Mouse (Mus musculus) limb, embryonic 12.5 days (tissue): ENCODE results near the gene Nup133. TPM values are rescaled to one million over a fixed set of nuclear protein-coding genes. Genes with fewer than 3 reads are reported as not detected.
"Not testable (repeated sequence)": the region's sequence is repeated elsewhere in the genome, so short reads cannot be mapped to it uniquely, and the experiment has no call there.

Experiments
- ATAC-seq: fragments of 200-750 bp; cut with Nextera tagmentation; 2 replicates; pipeline ENCODE4 v1.8.0; 2017; ENCODE audit warnings: low read depth, moderate TSS enrichment; ENCODE audit not compliant: insufficient number of reproducible peaks, insufficient read depth, low FRiP score, low TSS enrichment
- H3K27ac ChIP-seq: fragments of 300-500 bp; sonication (generic); 2 replicates; pipeline ENCODE4 v1.5.1; 2016; ENCODE audit warnings: mild to moderate bottlenecking, moderate library complexity
- H3K27me3 ChIP-seq: fragments of 300-500 bp; sonication (generic); 2 replicates; pipeline ENCODE4 v1.6.1; 2016; ENCODE audit warnings: mild to moderate bottlenecking, moderate library complexity
- H3K36me3 ChIP-seq: fragments of 300-500 bp; sonication (generic); 2 replicates; pipeline ENCODE4 v1.6.1; 2016; ENCODE audit warnings: mild to moderate bottlenecking, moderate library complexity
- H3K4me1 ChIP-seq: fragments of 300-500 bp; sonication (generic); replicated peaks from 2 replicates; pipeline ENCODE4 v1.6.1; 2016
- H3K4me2 ChIP-seq: fragments of 300-500 bp; sonication (generic); 2 replicates; pipeline ENCODE4 v1.6.1; 2016; ENCODE audit warnings: mild to moderate bottlenecking, moderate library complexity
- H3K4me3 ChIP-seq: fragments of 300-500 bp; sonication (generic); replicated peaks from 2 replicates; pipeline ENCODE4 v1.5.1; 2016; ENCODE audit warnings: mild to moderate bottlenecking
- H3K9ac ChIP-seq: fragments of 300-500 bp; sonication (generic); replicated peaks from 2 replicates; pipeline ENCODE4 v1.6.1; 2016; ENCODE audit warnings: mild to moderate bottlenecking, moderate library complexity
- H3K9me3 ChIP-seq: fragments of 300-500 bp; sonication (generic); 2 replicates; pipeline ENCODE4 v1.6.1; 2016; ENCODE audit warnings: mild to moderate bottlenecking, moderate library complexity
- WGBS: fragments of 180-500 bp; shearing (Covaris S2); methylation state at CpG from one replicate; pipeline ENCODE4 v1.1.7; 2016; 5-methylcytosine and 5-hydroxymethylcytosine counted together
- polyA plus RNA-seq: library from polyadenylated mRNA; unstranded; fragments of >200 nt; fragmentation: Nextera tagmentation; extraction: Ambion mirVana; gene quantifications from 2 replicates; pipeline ENCODE4 v1.2.1, GENCODE M21; 2016

Gene Nup133
- polyA plus RNA-seq, 1 experiment from 2014 or later: 56.4 TPM

DNA sequence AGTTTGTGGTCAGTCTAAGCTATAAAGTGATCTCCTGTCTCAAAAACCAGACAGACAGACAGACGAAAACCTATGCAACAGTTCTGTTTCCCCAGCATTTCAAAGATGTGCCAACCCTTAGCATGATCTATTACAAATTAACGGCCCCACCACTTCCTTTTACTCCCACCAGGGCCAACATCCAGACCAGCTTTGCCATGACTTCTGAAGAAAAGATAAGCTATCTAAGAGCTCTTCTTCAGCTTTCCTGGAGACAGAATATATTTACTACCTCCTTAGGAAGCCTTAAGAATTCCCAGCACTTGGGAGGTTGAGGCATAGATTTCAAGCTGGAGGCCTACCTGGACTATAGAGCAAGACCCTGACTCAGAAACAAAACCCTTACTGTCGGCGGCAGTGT lies 31.2 kb upstream of the Nup133 start:
- Histone ChIP-seq H3K4me1 (peaks cover 13% of the 10 kb centered on the region; the same call in 1 of the 2 replicates), H3K4me2 (no peak overlapping the region), H3K27ac (no peak overlapping the region), H3K36me3 (no peaks in the 10 kb centered on the region), H3K9me3 (no peaks in the 10 kb centered on the region), H3K27me3 (0 out of 2 replicates have a peak, but pooled peaks cover 3% of the 10 kb centered on the region), H3K4me3 (no peak overlapping the region), H3K9ac (no peak overlapping the region)
- no peak for ATAC-seq
- 71% methylated on average over 4 of the region's 4 CpGs for WGBS

DNA sequence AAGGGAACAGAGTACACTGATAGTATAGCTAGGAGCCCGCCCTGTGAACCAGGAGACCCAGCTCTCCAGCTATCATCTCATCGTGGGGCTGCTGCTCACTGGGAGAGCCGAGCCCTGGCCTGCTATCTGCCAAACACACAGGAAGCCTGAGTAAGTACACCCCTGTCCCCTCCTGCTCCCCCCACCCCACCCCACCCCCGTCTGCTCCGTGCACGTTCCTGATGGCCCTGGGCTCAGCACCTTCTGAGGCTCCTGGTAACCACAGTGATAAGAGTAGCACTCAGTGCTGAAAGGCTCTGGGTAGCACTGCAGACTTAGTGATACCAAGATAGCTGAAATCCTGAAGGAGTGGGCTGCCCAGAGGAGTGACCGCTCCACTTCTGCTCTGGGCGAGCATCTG lies 29.9 kb upstream of the Nup133 start:
- ATAC-seq: no peak
- H3K9ac ChIP-seq: no peak overlapping the region
- H3K9me3 ChIP-seq: no peaks in the 10 kb centered on the region
- H3K4me3 ChIP-seq: no peak overlapping the region
- H3K27me3 ChIP-seq: 0 out of 2 replicates have a peak, but pooled peaks cover 3% of the 10 kb centered on the region
- H3K4me2 ChIP-seq: no peak overlapping the region
- H3K27ac ChIP-seq: no peak overlapping the region
- WGBS: 61% methylated on average over 8 of the region's 8 CpGs
- H3K36me3 ChIP-seq: no peaks in the 10 kb centered on the region
- peaks cover 13% of the 10 kb centered on the region; the same call in 1 of the 2 replicates for H3K4me1 ChIP-seq

DNA sequence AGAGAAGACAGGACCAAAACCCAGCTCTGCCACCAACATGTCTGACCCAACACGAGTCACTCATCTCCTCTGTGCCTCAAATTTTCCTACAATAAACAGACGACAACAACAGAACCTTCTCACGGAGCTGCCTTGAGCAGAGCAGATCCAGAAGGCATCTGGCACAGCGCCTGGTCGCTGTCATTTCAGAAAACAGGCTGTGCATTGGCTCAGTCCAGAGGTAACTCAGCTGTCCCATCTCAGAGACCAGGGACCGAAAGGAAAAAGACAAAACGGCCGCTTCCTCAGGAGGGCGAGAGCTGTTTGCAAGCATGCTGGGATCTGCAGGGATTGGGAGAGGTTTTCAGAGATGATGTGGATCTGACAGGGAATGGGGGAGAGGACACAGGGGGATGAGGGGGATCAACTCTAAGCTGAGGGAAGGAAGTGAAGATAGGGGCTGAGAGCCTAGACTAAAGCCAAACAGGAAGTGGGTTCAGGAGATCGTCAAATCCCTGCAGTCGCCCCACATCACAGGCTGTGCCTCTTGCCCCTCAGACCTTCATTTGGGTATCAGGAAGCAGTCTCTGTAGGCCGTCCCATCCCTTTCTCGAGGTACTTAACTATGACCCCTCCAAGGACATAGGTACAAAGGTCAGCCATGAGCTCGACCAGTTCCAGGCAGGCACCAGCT lies 29.2 kb upstream of the Nup133 start:
- no peak overlapping the region for H3K27ac ChIP-seq
- no peak overlapping the region for H3K9ac ChIP-seq
- H3K36me3 ChIP-seq: no peaks in the 10 kb centered on the region
- 0 out of 2 replicates have a peak, but pooled peaks cover 3% of the 10 kb centered on the region for H3K27me3 ChIP-seq
- 61% methylated on average over 14 of the region's 14 CpGs for WGBS
- no peak overlapping the region for H3K4me3 ChIP-seq
- no peak for ATAC-seq
- H3K4me2 ChIP-seq: no peak overlapping the region
- H3K9me3 ChIP-seq: no peaks in the 10 kb centered on the region
- peaks cover 7% of the 10 kb centered on the region; the same call in 1 of the 2 replicates for H3K4me1 ChIP-seq

DNA sequence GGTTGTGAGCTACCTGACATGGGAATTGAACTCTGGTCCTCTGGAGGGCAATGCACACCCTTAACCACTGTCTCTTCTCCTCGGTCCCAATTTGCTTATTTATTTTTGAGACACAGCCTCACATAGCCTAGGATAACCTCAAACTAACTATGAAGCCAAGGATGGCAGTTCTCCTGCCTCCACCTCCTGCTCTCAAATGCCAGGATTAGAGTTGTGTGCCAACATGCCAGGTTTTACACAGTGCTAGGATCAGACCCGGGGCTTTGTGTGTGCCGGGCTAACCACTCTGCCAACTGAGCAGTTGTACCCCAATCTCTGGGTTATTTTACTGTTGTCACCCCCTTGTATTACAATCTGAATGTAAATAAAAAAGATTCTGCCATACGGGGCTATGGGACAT lies 28.4 kb upstream of the Nup133 start:
- 92% methylated on average over 4 of the region's 4 CpGs for WGBS

DNA sequence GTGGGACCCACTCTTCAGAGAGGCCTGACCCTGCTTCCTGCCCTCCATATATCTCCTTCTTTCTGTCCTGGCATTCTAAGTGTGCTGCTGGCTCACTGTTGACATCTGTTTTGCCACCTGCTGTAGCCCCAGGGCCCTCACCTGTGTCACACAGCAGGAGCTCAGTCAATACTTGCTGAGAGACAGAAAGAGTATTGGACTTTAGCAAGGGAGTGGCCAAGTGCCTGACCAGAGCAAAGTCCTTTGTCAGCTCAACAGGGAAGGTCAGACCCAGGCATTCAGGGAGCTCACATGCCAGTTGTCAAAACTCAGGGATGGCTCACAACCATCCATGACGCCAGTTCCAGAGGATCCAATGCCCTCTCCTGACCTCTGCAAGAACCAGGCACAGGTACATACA lies 24.4 kb upstream of the Nup133 start:
- Histone ChIP-seq H3K4me2 (no peak overlapping the region), H3K27ac (no peak overlapping the region), H3K9me3 (no peaks in the 10 kb centered on the region), H3K27me3 (no peaks in the 10 kb centered on the region), H3K9ac (no peak overlapping the region), H3K4me3 (no peak overlapping the region), H3K4me1 (no peaks in the 10 kb centered on the region), H3K36me3 (peaks cover 10% of the 10 kb centered on the region; the same call in 1 of the 2 replicates)
- 75% methylated on average over 1 of the region's 1 CpGs for whole genome bisulfite sequencing
- no peak for ATAC-seq

More for the DNA sequence above, 28.4 kb upstream of the Nup133 start:
- no peak for ATAC-seq
- Histone ChIP-seq H3K36me3 (no peaks in the 10 kb centered on the region), H3K4me3 (no peak overlapping the region), H3K4me2 (no peak overlapping the region), H3K27me3 (0 out of 2 replicates have a peak, but pooled peaks cover 3% of the 10 kb centered on the region), H3K27ac (no peak overlapping the region), H3K9me3 (no peaks in the 10 kb centered on the region), H3K9ac (no peak overlapping the region), H3K4me1 (peaks cover 6% of the 10 kb centered on the region; the same call in 1 of the 2 replicates)

DNA sequence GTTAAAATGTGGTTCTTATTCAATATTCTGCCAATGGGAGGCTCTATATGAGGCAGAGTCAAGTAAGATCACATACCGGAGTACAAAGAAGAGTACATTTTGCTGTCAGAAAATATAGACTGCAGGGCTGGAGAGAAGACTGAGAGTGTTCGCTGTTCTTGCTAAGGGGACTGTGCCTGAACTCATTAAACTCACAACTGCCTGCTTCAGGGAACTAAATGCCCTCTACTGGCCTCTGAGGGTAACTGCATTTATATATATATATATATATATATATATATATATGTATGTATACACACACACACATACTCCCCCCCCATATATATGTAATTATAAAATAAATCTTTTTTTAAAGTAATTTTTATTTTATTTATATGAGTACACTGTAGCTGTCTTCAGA lies 17.8 kb upstream of the Nup133 start:
- no peak for ATAC-seq
- Histone ChIP-seq H3K4me2 (no peak overlapping the region), H3K27me3 (no peaks in the 10 kb centered on the region), H3K27ac (no peak overlapping the region), H3K4me1 (no peaks in the 10 kb centered on the region), H3K4me3 (no peak overlapping the region), H3K36me3 (peaks cover 34% of the 10 kb centered on the region; the same call in 1 of the 2 replicates), H3K9ac (no peak overlapping the region), H3K9me3 (no peaks in the 10 kb centered on the region)
- 68% methylated on average over 2 of the region's 2 CpGs for WGBS

DNA sequence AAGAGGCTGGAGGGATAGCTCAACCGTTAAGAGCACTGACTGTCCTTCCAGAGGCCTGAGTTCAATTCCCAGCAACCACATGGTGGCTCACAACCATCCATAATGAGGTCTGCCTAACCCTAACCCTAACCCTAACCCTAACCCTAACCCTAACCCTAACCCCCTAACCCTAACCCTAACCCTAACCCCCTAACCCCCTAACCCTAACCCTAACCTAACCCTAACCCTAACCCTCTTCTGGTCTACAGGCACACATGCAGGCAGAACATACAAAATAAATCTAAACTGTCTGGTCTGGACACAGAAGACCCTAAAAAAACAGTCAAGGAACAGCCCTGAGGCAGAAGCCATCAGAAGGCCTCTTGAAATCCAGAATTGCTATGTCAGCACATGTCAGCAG lies 12.3 kb upstream of the Nup133 start:
- no peak overlapping the region for H3K9ac ChIP-seq
- ATAC-seq: no peak
- H3K9me3 ChIP-seq: no peaks in the 10 kb centered on the region
- WGBS: 67% methylated on average over 1 of the region's 1 CpGs
- no peak overlapping the region for H3K27ac ChIP-seq
- H3K4me2 ChIP-seq: no peak overlapping the region
- no peaks in the 10 kb centered on the region for H3K27me3 ChIP-seq
- H3K36me3 ChIP-seq: peaks cover 59% of the 10 kb centered on the region; the same call in 1 of the 2 replicates
- H3K4me3 ChIP-seq: no peak overlapping the region
- no peaks in the 10 kb centered on the region for H3K4me1 ChIP-seq

DNA sequence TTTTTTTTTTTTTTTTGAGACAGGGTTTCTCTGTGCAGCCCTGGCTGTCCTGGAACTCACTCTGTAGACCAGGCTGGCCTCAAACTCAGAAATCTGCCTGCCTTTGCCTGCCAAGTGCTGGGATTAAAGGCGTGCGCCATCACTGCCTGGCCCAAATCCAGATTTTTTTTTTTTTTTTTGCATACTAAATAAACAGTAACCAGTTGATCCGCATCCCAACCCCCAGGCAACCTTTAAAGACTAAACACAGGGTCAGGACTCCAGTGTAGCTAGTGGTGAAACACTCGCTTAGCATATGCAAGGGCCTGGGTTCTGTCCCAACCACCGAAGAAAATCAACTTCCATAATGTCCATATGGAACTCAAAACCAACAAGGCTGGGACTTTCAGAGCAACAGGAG lies 11.5 kb upstream of the Nup133 start:
- H3K9ac ChIP-seq, H3K4me3 ChIP-seq, H3K27ac ChIP-seq, H3K27me3 ChIP-seq, H3K4me2 ChIP-seq, H3K9me3 ChIP-seq, H3K4me1 ChIP-seq, ATAC-seq: not testable (repeated sequence)
- WGBS: 90% methylated on average over 5 of the region's 5 CpGs
- H3K36me3 ChIP-seq: peaks cover 57% of the 10 kb centered on the region; the same call in 1 of the 2 replicates

DNA sequence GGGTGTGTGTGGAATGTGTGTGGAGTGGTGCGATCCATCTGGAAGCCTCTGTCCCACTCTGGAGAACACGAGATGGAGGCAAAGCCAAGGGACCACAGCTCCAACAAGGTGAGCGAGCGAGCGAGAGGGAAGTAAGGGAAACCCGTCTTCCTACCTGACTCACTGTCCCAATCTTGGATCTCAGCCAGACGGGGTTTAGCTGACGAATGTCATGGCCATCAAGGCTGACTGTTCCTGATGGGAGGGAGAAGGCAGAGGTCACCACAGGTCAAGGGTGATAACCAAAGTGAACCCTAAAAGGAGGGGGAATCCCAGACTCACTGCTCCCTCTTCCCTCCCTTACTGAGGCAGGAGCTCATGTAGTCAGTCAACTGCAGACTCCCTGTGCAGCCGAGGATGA lies 11.0 kb upstream of the Nup133 start:
- peaks cover 61% of the 10 kb centered on the region; the same call in 1 of the 2 replicates for H3K36me3 ChIP-seq
- H3K4me3 ChIP-seq: no peak overlapping the region
- WGBS: 88% methylated on average over 9 of the region's 9 CpGs
- no peak overlapping the region for H3K27ac ChIP-seq
- no peak for ATAC-seq
- H3K4me2 ChIP-seq: no peak overlapping the region
- H3K27me3 ChIP-seq: no peaks in the 10 kb centered on the region
- no peak overlapping the region for H3K9ac ChIP-seq
- no peaks in the 10 kb centered on the region for H3K4me1 ChIP-seq
- H3K9me3 ChIP-seq: no peaks in the 10 kb centered on the region

DNA sequence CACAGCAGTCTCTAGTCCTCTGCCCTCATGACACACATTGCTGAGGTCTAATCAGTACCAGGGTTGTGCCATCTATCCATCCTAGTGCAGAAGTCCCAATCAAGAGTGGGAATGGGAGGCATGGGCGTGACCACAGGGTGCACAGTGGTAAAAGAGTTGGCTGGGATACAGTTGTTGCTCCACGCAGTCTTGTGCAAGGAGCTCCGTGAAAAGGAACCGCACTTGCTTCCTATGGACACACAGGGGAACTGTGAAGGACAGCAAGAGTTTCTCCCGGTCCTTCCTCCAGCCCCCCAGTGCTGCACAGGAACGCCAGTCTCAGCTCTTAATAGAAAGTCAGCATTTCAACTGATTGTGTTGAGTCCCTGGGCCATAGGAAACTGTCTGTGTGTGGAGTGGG lies 10.4 kb upstream of the Nup133 start:
- no peak overlapping the region for H3K4me2 ChIP-seq
- 93% methylated on average over 6 of the region's 6 CpGs for WGBS
- H3K27ac ChIP-seq: no peak overlapping the region
- H3K36me3 ChIP-seq: peaks cover 61% of the 10 kb centered on the region
- no peak overlapping the region for H3K9ac ChIP-seq
- no peak for ATAC-seq
- H3K27me3 ChIP-seq: no peaks in the 10 kb centered on the region
- H3K4me3 ChIP-seq: no peak overlapping the region
- H3K9me3 ChIP-seq: no peaks in the 10 kb centered on the region
- H3K4me1 ChIP-seq: no peaks in the 10 kb centered on the region

DNA sequence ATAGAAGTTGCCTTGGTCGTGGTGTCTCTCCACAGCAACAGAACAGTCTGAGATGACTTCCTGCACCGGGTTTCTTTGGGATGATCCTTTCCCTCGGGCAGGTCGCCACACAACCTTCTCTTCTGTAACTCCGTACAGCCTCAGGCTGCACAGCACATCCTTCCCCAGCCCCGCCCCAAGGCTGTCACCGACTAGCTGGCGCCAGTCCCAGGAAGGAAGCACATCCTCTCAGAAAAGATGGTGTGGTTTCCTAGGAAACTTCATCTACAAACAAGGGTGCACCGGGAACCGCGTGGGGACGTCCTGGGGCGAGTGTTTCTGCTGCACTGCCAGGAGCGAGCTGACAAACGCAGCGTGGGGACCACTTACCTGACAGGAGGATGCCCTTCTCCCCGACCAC lies 9.1 kb upstream of the Nup133 start:
- Histone ChIP-seq H3K4me2 (no peak overlapping the region), H3K9ac (no peak overlapping the region), H3K36me3 (peaks cover 66% of the 10 kb centered on the region), H3K4me1 (no peaks in the 10 kb centered on the region), H3K4me3 (no peak overlapping the region), H3K27me3 (no peaks in the 10 kb centered on the region), H3K27ac (no peak overlapping the region), H3K9me3 (no peaks in the 10 kb centered on the region)
- WGBS: 82% methylated on average over 17 of the region's 17 CpGs
- ATAC-seq: no peak

DNA sequence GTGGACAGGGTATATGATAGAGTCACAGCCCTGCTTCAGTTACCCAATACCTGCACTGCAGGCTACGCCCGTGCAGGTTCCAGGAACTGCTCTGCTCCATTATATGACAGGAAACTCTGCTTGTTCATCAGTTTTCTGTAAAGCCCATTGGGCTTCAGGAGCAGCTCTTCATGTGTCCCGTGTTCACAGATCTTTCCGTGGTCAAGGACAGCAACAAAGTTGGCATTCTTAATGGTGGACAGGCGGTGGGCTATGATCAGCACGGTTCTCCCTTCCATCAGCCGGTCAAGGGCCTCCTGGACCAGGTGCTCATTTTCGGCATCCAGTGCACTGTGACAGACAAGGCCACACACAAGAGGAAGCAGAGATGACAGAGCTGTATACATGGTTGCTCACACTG lies 5.2 kb upstream of the Nup133 start:
- Histone ChIP-seq H3K9me3 (no peaks in the 10 kb centered on the region), H3K27me3 (no peaks in the 10 kb centered on the region), H3K36me3 (peaks cover 51% of the 10 kb centered on the region), H3K4me3 (no peak overlapping the region), H3K27ac (no peak overlapping the region), H3K4me2 (no peak overlapping the region), H3K4me1 (peaks cover 6% of the 10 kb centered on the region; the same call in 1 of the 2 replicates), H3K9ac (no peak overlapping the region)
- no peak for ATAC-seq
- WGBS: 91% methylated on average over 8 of the region's 8 CpGs
